Mouse (Mus musculus): ENCODE data around the gene Amh. TPM values are rescaled to one million over a fixed set of nuclear protein-coding genes. Genes with fewer than 3 reads are reported as not detected.
"Not testable (repeated sequence)": the region's sequence is repeated elsewhere in the genome, so short reads cannot be mapped to it uniquely, and the experiment has no call there.

The Amh gene
- polyA plus RNA-seq, 1 experiment from 2014 or later, result 0.09 TPM

- not testable (repeated sequence) for DNase-seq (ENCODE audit: extremely low spot score, low spot score); H3K27ac ChIP-seq
- WGBS, result 79% methylated on average over 3 of the region's 3 CpGs
Observed at GRCm38 (mm10) chr10:80816303-80816702, 11.3 kb downstream of the Amh start.

GRCm38 (mm10) chr10:80817164-80817563 is 12.1 kb downstream of the Amh start:
- Histone ChIP-seq H3K27me3 (ENCODE audit: poor library complexity, severe bottlenecking) (peaks cover 13% of the 10 kb centered on the region), H3K27ac (no peak overlapping the region), H3K36me3 (replicated peaks) (no peaks in the 10 kb centered on the region), H3K4me3 (no peak overlapping the region), H3K4me1 (no peaks in the 10 kb centered on the region), H3K9me3 (no peaks in the 10 kb centered on the region)
- no peak for DNase-seq (ENCODE audit: extremely low spot score, low spot score)
- 81% methylated on average over 2 of the region's 2 CpGs for WGBS

More at GRCm38 (mm10) chr10:80816303-80816702, 11.3 kb downstream of the Amh start:
- not testable (repeated sequence) for H3K36me3 ChIP-seq (replicated peaks); H3K4me1 ChIP-seq; H3K9me3 ChIP-seq; H3K4me3 ChIP-seq
- H3K27me3 ChIP-seq (ENCODE audit: poor library complexity, severe bottlenecking), result peaks cover 22% of the 10 kb centered on the region

- not testable (repeated sequence) for H3K27ac ChIP-seq; H3K4me3 ChIP-seq; H3K27me3 ChIP-seq (ENCODE audit: poor library complexity, severe bottlenecking); DNase-seq (ENCODE audit: extremely low spot score, low spot score); H3K4me1 ChIP-seq; H3K36me3 ChIP-seq (replicated peaks); H3K9me3 ChIP-seq
- WGBS, result 85% methylated on average over 7 of the region's 7 CpGs
Observed at GRCm38 (mm10) chr10:80817955-80818354, 12.9 kb downstream of the Amh start.

GRCm38 (mm10) chr10:80818599-80819281 is 13.7 kb downstream of the Amh start:
- no peaks in the 10 kb centered on the region for H3K27me3 ChIP-seq (ENCODE audit: poor library complexity, severe bottlenecking)
- no peaks in the 10 kb centered on the region for H3K4me1 ChIP-seq
- H3K4me3 ChIP-seq, result no peak overlapping the region
- WGBS, result 57% methylated on average over 6 of the region's 6 CpGs
- H3K27ac ChIP-seq, result no peak overlapping the region
- H3K36me3 ChIP-seq (replicated peaks), result no peaks in the 10 kb centered on the region
- no peaks in the 10 kb centered on the region for H3K9me3 ChIP-seq
- no peak for DNase-seq (ENCODE audit: extremely low spot score, low spot score)

GRCm38 (mm10) chr10:80819406-80819805 is 14.4 kb downstream of the Amh start:
- WGBS, result 64% methylated on average over 3 of the region's 3 CpGs
- Histone ChIP-seq H3K36me3 (replicated peaks) (no peaks in the 10 kb centered on the region), H3K4me1 (no peaks in the 10 kb centered on the region), H3K4me3 (no peak overlapping the region), H3K27me3 (ENCODE audit: poor library complexity, severe bottlenecking) (no peaks in the 10 kb centered on the region), H3K9me3 (no peaks in the 10 kb centered on the region), H3K27ac (no peak overlapping the region)
- DNase-seq (ENCODE audit: extremely low spot score, low spot score), result no peak

GRCm38 (mm10) chr10:80821991-80822390 is 16.9 kb downstream of the Amh start:
- Histone ChIP-seq H3K27me3 (ENCODE audit: poor library complexity, severe bottlenecking) (no peaks in the 10 kb centered on the region), H3K4me3 (no peak overlapping the region), H3K27ac (no peak overlapping the region), H3K36me3 (replicated peaks) (no peaks in the 10 kb centered on the region), H3K9me3 (no peaks in the 10 kb centered on the region), H3K4me1 (peaks cover 8% of the 10 kb centered on the region; the same call in 1 of the 2 replicates)
- DNase-seq (ENCODE audit: extremely low spot score, low spot score), result no peak
- WGBS, result 44% methylated on average over 2 of the region's 2 CpGs

- H3K4me3 ChIP-seq, result no peak overlapping the region
- no peak for DNase-seq (ENCODE audit: extremely low spot score, low spot score)
- no peaks in the 10 kb centered on the region for H3K36me3 ChIP-seq (replicated peaks)
- H3K27ac ChIP-seq, result no peak overlapping the region
- no peaks in the 10 kb centered on the region for H3K9me3 ChIP-seq
- H3K4me1 ChIP-seq, result peaks cover 12% of the 10 kb centered on the region
- 95% methylated on average over 5 of the region's 5 CpGs for WGBS
- no peaks in the 10 kb centered on the region for H3K27me3 ChIP-seq (ENCODE audit: poor library complexity, severe bottlenecking)
Observed at GRCm38 (mm10) chr10:80822528-80822927, 17.5 kb downstream of the Amh start.

- no peaks in the 10 kb centered on the region for H3K9me3 ChIP-seq
- H3K4me1 ChIP-seq, result peaks cover 19% of the 10 kb centered on the region
- peaks cover 6% of the 10 kb centered on the region for H3K36me3 ChIP-seq (replicated peaks)
- no peak for DNase-seq (ENCODE audit: extremely low spot score, low spot score)
- H3K27me3 ChIP-seq (ENCODE audit: poor library complexity, severe bottlenecking), result no peaks in the 10 kb centered on the region
- 79% methylated on average over 1 of the region's 1 CpGs for WGBS
- no peak overlapping the region for H3K27ac ChIP-seq
- H3K4me3 ChIP-seq, result no peak overlapping the region
Observed at GRCm38 (mm10) chr10:80823316-80823715, 18.3 kb downstream of the Amh start.

GRCm38 (mm10) chr10:80823847-80824643 is 19.0 kb downstream of the Amh start:
- no peak for DNase-seq (ENCODE audit: extremely low spot score, low spot score)
- H3K36me3 ChIP-seq (replicated peaks), result peaks cover 11% of the 10 kb centered on the region
- no peak overlapping the region for H3K4me3 ChIP-seq
- no peak overlapping the region for H3K27ac ChIP-seq
- WGBS, result 77% methylated on average over 8 of the region's 8 CpGs
- no peaks in the 10 kb centered on the region for H3K27me3 ChIP-seq (ENCODE audit: poor library complexity, severe bottlenecking)
- H3K9me3 ChIP-seq, result no peaks in the 10 kb centered on the region
- peaks cover 24% of the 10 kb centered on the region for H3K4me1 ChIP-seq

GRCm38 (mm10) chr10:80824827-80825226 is 19.8 kb downstream of the Amh start:
- H3K4me1 ChIP-seq, result peaks cover 32% of the 10 kb centered on the region
- H3K4me3 ChIP-seq, result no peak overlapping the region
- WGBS, result 85% methylated on average over 2 of the region's 2 CpGs
- no peak overlapping the region for H3K27ac ChIP-seq
- H3K27me3 ChIP-seq (ENCODE audit: poor library complexity, severe bottlenecking), result no peaks in the 10 kb centered on the region
- no peaks in the 10 kb centered on the region for H3K9me3 ChIP-seq
- peaks cover 19% of the 10 kb centered on the region for H3K36me3 ChIP-seq (replicated peaks)
- DNase-seq (ENCODE audit: extremely low spot score, low spot score), result no peak

GRCm38 (mm10) chr10:80826151-80827062 is 21.4 kb downstream of the Amh start, which contains the start of gene Oaz1:
Gene Oaz1, plus strand, starts transcription at chr10:80826656.
- Histone ChIP-seq H3K27me3 (ENCODE audit: poor library complexity, severe bottlenecking) (no peaks in the 10 kb centered on the region), H3K4me3 (peak within 1 kb of the TSS; percentile 88), H3K27ac (peak within 1 kb of the TSS; percentile 95), H3K36me3 (replicated peaks) (peaks cover 33% of the 10 kb centered on the region), H3K4me1 (peaks cover 47% of the 10 kb centered on the region), H3K9me3 (no peaks in the 10 kb centered on the region)
- peak; percentile 99 for DNase-seq (ENCODE audit: extremely low spot score, low spot score)
- WGBS, result under 1% methylated on average over 82 of the region's 82 CpGs

- Histone ChIP-seq H3K4me1 (peaks cover 56% of the 10 kb centered on the region), H3K27me3 (ENCODE audit: poor library complexity, severe bottlenecking) (0 out of 2 replicates have a peak, but pooled peaks cover under 1% of the 10 kb centered on the region), H3K9me3 (no peaks in the 10 kb centered on the region), H3K4me3 (peak overlapping the region; percentile 88), H3K36me3 (replicated peaks) (peaks cover 33% of the 10 kb centered on the region), H3K27ac (peak overlapping the region; percentile 95)
- DNase-seq (ENCODE audit: extremely low spot score, low spot score), result no peak
- WGBS, result 11% methylated on average over 27 of the region's 29 CpGs
Observed at GRCm38 (mm10) chr10:80827063-80827869, 22.2 kb downstream of the Amh start.
